Comparison of ENCODE assay signal across 22 mouse cellular contexts in genomic region chr7:28832137-28832536, GRCm38 (mm10). TPM values are rescaled to one million over a fixed set of nuclear protein-coding genes. Genes with fewer than 3 reads are reported as not detected.
DNase-seq lines count a peak whose midpoint lies in the region; ATAC-seq and TF ChIP-seq lines count a peak whose summit lies in the region.
"Had no signal": no experiment of that assay in that cellular context is flagged by ENCODE, and none has a peak within 500 bp of the region (broad histone marks: within the 10 kb centered on the region; RNA-seq: fewer than 3 reads in every experiment).

No protein-coding gene starts in this region.

- DNase-seq in lung, postnatal 0 days (ENCODE audit: low spot score): no peak
- DNase-seq in lung, postnatal 36 days: no peak
- no peak for DNase-seq in left cerebral cortex, postnatal 36 days (ENCODE audit: low spot score in 2 of 2)
- DNase-seq in lung, postnatal 14 days: no peak
- no peak for DNase-seq in natural killer cell, adult 2 months (ENCODE audit: low spot score in 2 of 2)
- DNase-seq: B cell, adult 2 months; cerebellum, adult 9-11 months; gastrocnemius, postnatal 36 days; heart, postnatal 14 days; kidney, postnatal 25 days; lung, adult 18-20 months; right cerebral cortex, postnatal 25 days; thymus, postnatal 25 days had no signal

- TF ChIP-seq EP300 in lung, postnatal 0 days (IDR thresholded peaks at IDR 0.05): no peak

- WGBS in lung, postnatal 0 days: 45% methylated on average over 6 of the region's 6 CpGs

- H3K27me3 ChIP-seq in lung, postnatal 0 days (replicated peaks; ENCODE audit: insufficient read depth, low read length): no peaks in the 10 kb centered on the region
- H3K27me3 ChIP-seq: forebrain, embryonic 13.5 days; hindbrain, embryonic 15.5 days; limb, embryonic 13.5 days; midbrain, embryonic 15.5 days had no signal

- no peak overlapping the region for H3K4me3 ChIP-seq in lung, postnatal 0 days (ENCODE audit: low read depth, low read length)
- H3K4me3 ChIP-seq: embryonic facial prominence, embryonic 10.5 days; forebrain, embryonic 13.5 days; hindbrain, embryonic 15.5 days; limb, embryonic 13.5 days; midbrain, embryonic 15.5 days had no signal

- intact Hi-C loops in left cerebral cortex, postnatal 36 days (cut with DNase I): no loop called here

- H3K9me3 ChIP-seq in lung, postnatal 0 days (ENCODE audit: low read length): no peaks in the 10 kb centered on the region
- H3K9me3 ChIP-seq: forebrain, embryonic 13.5 days; hindbrain, embryonic 15.5 days; limb, embryonic 13.5 days; midbrain, embryonic 15.5 days had no signal

- peaks cover 17% of the 10 kb centered on the region; the same call in 1 of the 2 replicates for H3K36me3 ChIP-seq in lung, postnatal 0 days (ENCODE audit: insufficient read depth, low read length)

- no peak overlapping the region for H3K9ac ChIP-seq in lung, postnatal 0 days (replicated peaks; ENCODE audit: low read depth)
- H3K9ac ChIP-seq: forebrain, embryonic 13.5 days; hindbrain, embryonic 15.5 days; limb, embryonic 13.5 days; midbrain, embryonic 15.5 days had no signal

- ATAC-seq in lung, postnatal 0 days: 0 out of 2 replicates have a peak, but pooled peaks have one; percentile 5
- peak; percentile 46; the same call in 1 of the 2 replicates for ATAC-seq in common myeloid progenitor, adult 5-6 weeks (replicated peaks; ENCODE audit: low read depth, poor library complexity, severe bottlenecking)
- peak; percentile 71 for ATAC-seq in megakaryocyte progenitor cell, adult 5-6 weeks (replicated peaks; ENCODE audit: poor library complexity)
- ATAC-seq: forebrain, embryonic 13.5 days; midbrain, embryonic 15.5 days had no signal

- no peak overlapping the region for H3K4me2 ChIP-seq in lung, postnatal 0 days (replicated peaks; ENCODE audit: low read depth, low read length)
- H3K4me2 ChIP-seq: forebrain, embryonic 13.5 days; heart, embryonic 11.5 days; hindbrain, embryonic 15.5 days; limb, embryonic 13.5 days; midbrain, embryonic 15.5 days had no signal

- TF ChIP-seq CTCF in lung, postnatal 0 days (IDR thresholded peaks at IDR 0.05): no peak

- no peak overlapping the region for H3K27ac ChIP-seq in lung, postnatal 0 days (ENCODE audit: low read length)
- H3K27ac ChIP-seq: embryonic facial prominence, embryonic 10.5 days; forebrain, embryonic 13.5 days; hindbrain, embryonic 15.5 days; limb, embryonic 13.5 days; midbrain, embryonic 15.5 days had no signal

- H3K4me1 ChIP-seq in lung, postnatal 0 days (ENCODE audit: insufficient read depth, low read depth, low read length): no peaks in the 10 kb centered on the region
- H3K4me1 ChIP-seq: embryonic facial prominence, embryonic 10.5 days; forebrain, embryonic 13.5 days; hindbrain, embryonic 15.5 days; limb, embryonic 13.5 days; midbrain, embryonic 15.5 days had no signal

RNA-seq across cellular contexts. Expression of gene Lgals4, which starts 1.5 kb away (rescaled TPM):
- polyA plus RNA-seq in lung, postnatal 0 days (2015; fragmentation: Nextera tagmentation; extraction: Ambion mirVana): 14.9 and 15.6 TPM in 2 replicates
- 3.9 and 4.1 TPM in 2 replicates for total RNA-seq in common myeloid progenitor, adult 5-6 weeks (2017)
- 16.1 and 22.9 TPM in 2 replicates for total RNA-seq in megakaryocyte progenitor cell, adult 5-6 weeks (2015)
- 4.3 and 7.0 TPM in 2 replicates for total RNA-seq in megakaryocyte progenitor cell, adult 5-6 weeks (2017)
- total RNA-seq in left cerebral cortex, postnatal 36 days (2021): 1 to 10 TPM; 1.2 to 5.0 TPM

RNA-seq across cellular contexts. Expression of gene Ech1, which starts 7.1 kb away (rescaled TPM):
- polyA plus RNA-seq in lung, postnatal 0 days (2015; fragmentation: Nextera tagmentation; extraction: Ambion mirVana): 287 and 308 TPM in 2 replicates
- total RNA-seq in common myeloid progenitor, adult 5-6 weeks (2017): 94.7 and 95.7 TPM in 2 replicates
- total RNA-seq in megakaryocyte progenitor cell, adult 5-6 weeks (2015): 139 and 180 TPM in 2 replicates
- total RNA-seq in megakaryocyte progenitor cell, adult 5-6 weeks (2017): 93.3 and 110 TPM in 2 replicates
- 10 to 100 TPM; 45.0 to 47.8 TPM for total RNA-seq in left cerebral cortex, postnatal 36 days (2021)

RNA-seq across cellular contexts. Expression of gene Hnrnpl, which starts 23.8 kb away (rescaled TPM):
- 151 and 154 TPM in 2 replicates for polyA plus RNA-seq in lung, postnatal 0 days (2015; fragmentation: Nextera tagmentation; extraction: Ambion mirVana)
- total RNA-seq in common myeloid progenitor, adult 5-6 weeks (2017): 340 and 385 TPM in 2 replicates
- 419 and 433 TPM in 2 replicates for total RNA-seq in megakaryocyte progenitor cell, adult 5-6 weeks (2015)
- total RNA-seq in megakaryocyte progenitor cell, adult 5-6 weeks (2017): 342 and 343 TPM in 2 replicates
- total RNA-seq in left cerebral cortex, postnatal 36 days (2021): 100 to 1,000 TPM; 414 to 415 TPM

RNA-seq across cellular contexts. Expression of gene Lgals7, which starts 31.5 kb away (rescaled TPM):
- 2.2 and 3.0 TPM in 2 replicates for polyA plus RNA-seq in lung, postnatal 0 days (2015; fragmentation: Nextera tagmentation; extraction: Ambion mirVana)
- 0.82 TPM in 1 of 2 replicates, not detected in the other for total RNA-seq in common myeloid progenitor, adult 5-6 weeks (2017)
- 0.52 TPM in 1 of 2 replicates, not detected in the other for total RNA-seq in megakaryocyte progenitor cell, adult 5-6 weeks (2015)
- total RNA-seq in megakaryocyte progenitor cell, adult 5-6 weeks (2017): not detected in 2 replicates
- not detected for total RNA-seq in left cerebral cortex, postnatal 36 days (2021)
- total RNA-seq: gastrocnemius, postnatal 36 days; left cerebral cortex, adult 8-10 months had no signal

RNA-seq across cellular contexts. Expression of gene Rinl, which starts 43.4 kb away (rescaled TPM):
- 10.2 and 12.9 TPM in 2 replicates for polyA plus RNA-seq in lung, postnatal 0 days (2015; fragmentation: Nextera tagmentation; extraction: Ambion mirVana)
- 23.4 and 35.6 TPM in 2 replicates for total RNA-seq in common myeloid progenitor, adult 5-6 weeks (2017)
- 47.6 and 48.3 TPM in 2 replicates for total RNA-seq in megakaryocyte progenitor cell, adult 5-6 weeks (2015)
- total RNA-seq in megakaryocyte progenitor cell, adult 5-6 weeks (2017): 53.9 and 56.3 TPM in 2 replicates
- 1 to 10 TPM; 2.3 to 3.1 TPM for total RNA-seq in left cerebral cortex, postnatal 36 days (2021)

Comparison
In these comparisons a context has a peak if more than half of its experiments do, and no peak if none do; other contexts are left out.
1. ATAC-seq: peak in every context shown above with its lines; median percentile 71 in megakaryocyte progenitor cell, adult 5-6 weeks; 46 in common myeloid progenitor, adult 5-6 weeks; 5 in lung, postnatal 0 days.